Mouse (Mus musculus) cortical plate, adult 2 months (tissue): ENCODE measurements around the gene Naa40.

ENCODE experiments used
- CTCF ChIP-seq: fragments of 200-500 bp; IDR thresholded peaks from 2 replicates; pipeline ENCODE4 v1.5.1; 2011; ENCODE audit warnings: mild to moderate bottlenecking, control low read depth, low read length; ENCODE audit not compliant: insufficient read depth; ENCODE audit errors: extremely low read depth
- POLR2A ChIP-seq: fragments of 200-500 bp; IDR thresholded peaks from 2 replicates; pipeline ENCODE4 v1.6.1; 2011; ENCODE audit warnings: mild to moderate bottlenecking, low read length, control low read depth; ENCODE audit not compliant: insufficient read depth; ENCODE audit errors: extremely low read depth

GRCm38 (mm10) chr19:7176041-7176696 lies 64.8 kb downstream of the Naa40 start:
- TF ChIP-seq POLR2A (no peak), CTCF (no peak)
